Mouse (Mus musculus): ENCODE results near the gene Slc16a5. TPM values are rescaled to one million over a fixed set of nuclear protein-coding genes. Genes with fewer than 3 reads are reported as not detected.

Slc16a5 gene
- polyA plus RNA-seq, 1 experiment from 2014 or later = 0.26 TPM

GRCm38 (mm10) chr11:115425671-115426070, 36.6 kb upstream of the Slc16a5 start:
- Histone ChIP-seq H3K9me3 (ENCODE audit: control insufficient read depth, low read length) (no peaks in the 10 kb centered on the region), H3K9ac (ENCODE audit: low read length) (no peak overlapping the region), H3K27me3 (ENCODE audit: control insufficient read depth, insufficient read depth, low read length) (no peaks in the 10 kb centered on the region), H3K4me3 (ENCODE audit: control insufficient read depth in 1 of 2, insufficient read depth in 1 of 2, low read depth in 1 of 2, low read length in 2 of 2) (no peak overlapping the region), H3K4me2 (ENCODE audit: low read length) (no peak overlapping the region), H3K27ac (replicated peaks in 1 of 2; ENCODE audit: control insufficient read depth in 1 of 2, insufficient read depth in 1 of 2, low read depth in 2 of 2, low read length in 2 of 2) (no peak overlapping the region), H3K36me3 (ENCODE audit: control insufficient read depth, insufficient read depth, low read length) (peaks cover 81% of the 10 kb centered on the region), H3K4me1 (ENCODE audit: control insufficient read depth in 2 of 2, insufficient read depth in 2 of 2, low read length in 2 of 2) (peaks cover 7 to 21% of the 10 kb centered on the region in 2 experiments)
- 89% methylated on average over 6 of the region's 6 CpGs for WGBS
- no peak for ATAC-seq (ENCODE audit: insufficient number of reproducible peaks, insufficient read depth, low FRiP score, low read depth)

GRCm38 (mm10) chr11:115427482-115428331, 34.6 kb upstream of the Slc16a5 start:
- H3K9me3 ChIP-seq (ENCODE audit: control insufficient read depth, low read length) = no peaks in the 10 kb centered on the region
- H3K36me3 ChIP-seq (ENCODE audit: control insufficient read depth, insufficient read depth, low read length) = peaks cover 93% of the 10 kb centered on the region

GRCm38 (mm10) chr11:115429307-115429706, 33.0 kb upstream of the Slc16a5 start:
- ATAC-seq (ENCODE audit: insufficient number of reproducible peaks, insufficient read depth, low FRiP score, low read depth) = no peak
- H3K27me3 ChIP-seq (ENCODE audit: control insufficient read depth, insufficient read depth, low read length) = no peaks in the 10 kb centered on the region
- no peak overlapping the region for H3K9ac ChIP-seq (ENCODE audit: low read length)
- H3K9me3 ChIP-seq (ENCODE audit: control insufficient read depth, low read length) = no peaks in the 10 kb centered on the region
- H3K4me3 ChIP-seq (ENCODE audit: control insufficient read depth in 1 of 2, insufficient read depth in 1 of 2, low read depth in 1 of 2, low read length in 2 of 2) = no peak overlapping the region
- 81% methylated on average over 7 of the region's 7 CpGs for WGBS
- no peak overlapping the region for H3K27ac ChIP-seq (replicated peaks in 1 of 2; ENCODE audit: control insufficient read depth in 1 of 2, insufficient read depth in 1 of 2, low read depth in 2 of 2, low read length in 2 of 2)
- no peak overlapping the region for H3K4me2 ChIP-seq (ENCODE audit: low read length)
- H3K4me1 ChIP-seq (ENCODE audit: control insufficient read depth in 2 of 2, insufficient read depth in 2 of 2, low read length in 2 of 2) = peaks cover 5 to 7% of the 10 kb centered on the region in 2 experiments
- H3K36me3 ChIP-seq (ENCODE audit: control insufficient read depth, insufficient read depth, low read length) = peaks cover 83% of the 10 kb centered on the region

More at GRCm38 (mm10) chr11:115427482-115428331, 34.6 kb upstream of the Slc16a5 start:
- Histone ChIP-seq H3K4me1 (ENCODE audit: control insufficient read depth in 2 of 2, insufficient read depth in 2 of 2, low read length in 2 of 2) (peaks cover 5 to 7% of the 10 kb centered on the region in 2 experiments), H3K9ac (ENCODE audit: low read length) (peak overlapping the region; percentile 38; the same call in 1 of the 2 replicates), H3K27ac (replicated peaks in 1 of 2; ENCODE audit: control insufficient read depth in 1 of 2, insufficient read depth in 1 of 2, low read depth in 2 of 2, low read length in 2 of 2) (peak overlapping the region; percentile 50 to 69), H3K4me3 (ENCODE audit: control insufficient read depth in 1 of 2, insufficient read depth in 1 of 2, low read depth in 1 of 2, low read length in 2 of 2) (no peak overlapping the region), H3K27me3 (ENCODE audit: control insufficient read depth, insufficient read depth, low read length) (no peaks in the 10 kb centered on the region), H3K4me2 (ENCODE audit: low read length) (peak overlapping the region; percentile 13)
- ATAC-seq (ENCODE audit: insufficient number of reproducible peaks, insufficient read depth, low FRiP score, low read depth) = peak; percentile 65
- 31% methylated on average over 20 of the region's 20 CpGs for WGBS

- 95% methylated on average over 6 of the region's 6 CpGs for WGBS
- H3K4me3 ChIP-seq (ENCODE audit: control insufficient read depth in 1 of 2, insufficient read depth in 1 of 2, low read depth in 1 of 2, low read length in 2 of 2) = no peak overlapping the region
- no peak overlapping the region for H3K4me2 ChIP-seq (ENCODE audit: low read length)
- peaks cover 71% of the 10 kb centered on the region for H3K36me3 ChIP-seq (ENCODE audit: control insufficient read depth, insufficient read depth, low read length)
- no peaks in the 10 kb centered on the region for H3K27me3 ChIP-seq (ENCODE audit: control insufficient read depth, insufficient read depth, low read length)
- H3K27ac ChIP-seq (replicated peaks in 1 of 2; ENCODE audit: control insufficient read depth in 1 of 2, insufficient read depth in 1 of 2, low read depth in 2 of 2, low read length in 2 of 2) = no peak overlapping the region
- ATAC-seq (ENCODE audit: insufficient number of reproducible peaks, insufficient read depth, low FRiP score, low read depth) = no peak
- no peaks in the 10 kb centered on the region for H3K9me3 ChIP-seq (ENCODE audit: control insufficient read depth, low read length)
- H3K9ac ChIP-seq (ENCODE audit: low read length) = no peak overlapping the region
- peaks cover 8 to 11% of the 10 kb centered on the region in 2 experiments for H3K4me1 ChIP-seq (ENCODE audit: control insufficient read depth in 2 of 2, insufficient read depth in 2 of 2, low read length in 2 of 2)
These were observed 31.7 kb upstream of the Slc16a5 start for GRCm38 (mm10) chr11:115430561-115430960.

GRCm38 (mm10) chr11:115432814-115433213, 29.5 kb upstream of the Slc16a5 start:
- H3K9me3 ChIP-seq (ENCODE audit: control insufficient read depth, low read length) = no peaks in the 10 kb centered on the region
- H3K9ac ChIP-seq (ENCODE audit: low read length) = no peak overlapping the region
- peaks cover 8 to 16% of the 10 kb centered on the region in 2 experiments; a peak in 3 of 4 replicates for H3K4me1 ChIP-seq (ENCODE audit: control insufficient read depth in 2 of 2, insufficient read depth in 2 of 2, low read length in 2 of 2)
- peaks cover 48% of the 10 kb centered on the region for H3K36me3 ChIP-seq (ENCODE audit: control insufficient read depth, insufficient read depth, low read length)
- no peak overlapping the region for H3K4me3 ChIP-seq (ENCODE audit: control insufficient read depth in 1 of 2, insufficient read depth in 1 of 2, low read depth in 1 of 2, low read length in 2 of 2)
- no peaks in the 10 kb centered on the region for H3K27me3 ChIP-seq (ENCODE audit: control insufficient read depth, insufficient read depth, low read length)
- no peak overlapping the region for H3K27ac ChIP-seq (replicated peaks in 1 of 2; ENCODE audit: control insufficient read depth in 1 of 2, insufficient read depth in 1 of 2, low read depth in 2 of 2, low read length in 2 of 2)
- 59% methylated on average over 4 of the region's 4 CpGs for WGBS
- no peak overlapping the region for H3K4me2 ChIP-seq (ENCODE audit: low read length)
- ATAC-seq (ENCODE audit: insufficient number of reproducible peaks, insufficient read depth, low FRiP score, low read depth) = no peak

GRCm38 (mm10) chr11:115433342-115433741, 28.9 kb upstream of the Slc16a5 start:
- no peak overlapping the region for H3K27ac ChIP-seq (replicated peaks in 1 of 2; ENCODE audit: control insufficient read depth in 1 of 2, insufficient read depth in 1 of 2, low read depth in 2 of 2, low read length in 2 of 2)
- H3K4me2 ChIP-seq (ENCODE audit: low read length) = no peak overlapping the region

GRCm38 (mm10) chr11:115435596-115436337, 26.5 kb upstream of the Slc16a5 start:
- no peak; the same call in 1 of the 2 replicates for ATAC-seq (ENCODE audit: insufficient number of reproducible peaks, insufficient read depth, low FRiP score, low read depth)
- Histone ChIP-seq H3K4me2 (ENCODE audit: low read length) (peak overlapping the region; percentile 81), H3K27ac (replicated peaks in 1 of 2; ENCODE audit: control insufficient read depth in 1 of 2, insufficient read depth in 1 of 2, low read depth in 2 of 2, low read length in 2 of 2) (no peak overlapping the region), H3K4me1 (ENCODE audit: control insufficient read depth in 2 of 2, insufficient read depth in 2 of 2, low read length in 2 of 2) (peaks cover 6 to 12% of the 10 kb centered on the region in 2 experiments; a peak in 3 of 4 replicates), H3K9ac (ENCODE audit: low read length) (peak overlapping the region; percentile 72), H3K9me3 (ENCODE audit: control insufficient read depth, low read length) (peaks cover 7% of the 10 kb centered on the region), H3K36me3 (ENCODE audit: control insufficient read depth, insufficient read depth, low read length) (peaks cover 21% of the 10 kb centered on the region), H3K27me3 (ENCODE audit: control insufficient read depth, insufficient read depth, low read length) (no peaks in the 10 kb centered on the region), H3K4me3 (ENCODE audit: control insufficient read depth in 1 of 2, insufficient read depth in 1 of 2, low read depth in 1 of 2, low read length in 2 of 2) (peak overlapping the region; percentile 38 to 42)
- 6% methylated on average over 31 of the region's 31 CpGs for WGBS

More at GRCm38 (mm10) chr11:115433342-115433741, 28.9 kb upstream of the Slc16a5 start:
- Histone ChIP-seq H3K9ac (ENCODE audit: low read length) (no peak overlapping the region), H3K36me3 (ENCODE audit: control insufficient read depth, insufficient read depth, low read length) (peaks cover 45% of the 10 kb centered on the region), H3K27me3 (ENCODE audit: control insufficient read depth, insufficient read depth, low read length) (no peaks in the 10 kb centered on the region), H3K4me3 (ENCODE audit: control insufficient read depth in 1 of 2, insufficient read depth in 1 of 2, low read depth in 1 of 2, low read length in 2 of 2) (no peak overlapping the region), H3K4me1 (ENCODE audit: control insufficient read depth in 2 of 2, insufficient read depth in 2 of 2, low read length in 2 of 2) (peaks cover 6 to 12% of the 10 kb centered on the region in 2 experiments; a peak in 3 of 4 replicates), H3K9me3 (ENCODE audit: control insufficient read depth, low read length) (no peaks in the 10 kb centered on the region)
- ATAC-seq (ENCODE audit: insufficient number of reproducible peaks, insufficient read depth, low FRiP score, low read depth) = no peak
- WGBS = 78% methylated on average over 6 of the region's 6 CpGs
